Comparison of ENCODE assay signal across 11 mouse cellular contexts in the genomic region with DNA sequence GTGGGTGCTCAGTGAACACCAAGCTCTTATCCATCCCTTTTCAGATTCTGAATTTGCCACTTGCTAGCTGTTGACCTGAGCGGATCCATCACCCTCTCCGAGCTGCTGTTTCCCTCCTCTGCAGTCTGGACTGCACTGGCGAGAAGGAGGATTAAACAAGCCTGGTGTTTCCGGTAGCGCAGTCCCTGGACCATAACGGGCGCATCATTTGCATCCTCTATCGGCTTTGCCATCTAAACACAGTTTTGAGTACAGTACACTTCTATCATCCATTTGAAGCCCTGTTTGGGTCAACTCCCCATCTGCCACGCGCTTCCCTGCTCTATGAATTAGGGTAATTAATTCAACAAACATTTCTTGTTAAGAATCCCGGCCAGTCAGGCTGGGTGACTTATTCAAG. TPM values are rescaled to one million over a fixed set of nuclear protein-coding genes. Genes with fewer than 3 reads are reported as not detected.
DNase-seq lines count a peak whose midpoint lies in the region; ATAC-seq and TF ChIP-seq lines count a peak whose summit lies in the region.
"Had no signal": no experiment of that assay in that cellular context is flagged by ENCODE, and none has a peak within 500 bp of the region (broad histone marks: within the 10 kb centered on the region; RNA-seq: fewer than 3 reads in every experiment).

No protein-coding gene starts in this region.

- no peak for ATAC-seq in stomach, embryonic 14.5 days (ENCODE audit: insufficient number of reproducible peaks, insufficient read depth, low FRiP score, low read depth)
- no peak for ATAC-seq in stomach, postnatal 0 days (ENCODE audit: low FRiP score, low TSS enrichment)
- ATAC-seq in forebrain, embryonic 13.5 days, result no peak
- ATAC-seq in limb, embryonic 15.5 days (ENCODE audit: insufficient number of reproducible peaks, low FRiP score, low TSS enrichment, low read depth), result no peak
- ATAC-seq: Patski had no signal

- WGBS in stomach, embryonic 14.5 days, result 5% methylated on average over 11 of the region's 11 CpGs
- 3% methylated on average over 11 of the region's 11 CpGs for WGBS in stomach, postnatal 0 days
- 1% methylated on average over 11 of the region's 11 CpGs for WGBS in forebrain, embryonic 13.5 days
- WGBS in limb, embryonic 15.5 days, result 12% methylated on average over 11 of the region's 11 CpGs

- H3K4me3 ChIP-seq in stomach, embryonic 14.5 days (ENCODE audit: low read depth, low read length), result peak overlapping the region; percentile 23; the same call in 1 of the 2 replicates
- H3K4me3 ChIP-seq in stomach, postnatal 0 days (ENCODE audit: low read depth, low read length), result no peak overlapping the region
- peak overlapping the region; percentile 38 for H3K4me3 ChIP-seq in forebrain, embryonic 13.5 days
- peak overlapping the region; percentile 36 for H3K4me3 ChIP-seq in limb, embryonic 15.5 days

- no peak for DNase-seq in stomach, postnatal 0 days (ENCODE audit: low spot score)
- no peak for DNase-seq in thymus, postnatal 14 days
- DNase-seq in cerebellum, postnatal 14 days, result no peak
- no peak for DNase-seq in cerebellum, adult 18-20 months
- DNase-seq: thymus, adult 2 months had no signal

- no peak for TF ChIP-seq CTCF in stomach, postnatal 0 days (IDR thresholded peaks at IDR 0.05; ENCODE audit: low read depth)

- peak overlapping the region; percentile 50; the same call in 1 of the 2 replicates for H3K4me2 ChIP-seq in stomach, embryonic 14.5 days (replicated peaks; ENCODE audit: low read depth, low read length)
- no peak overlapping the region for H3K4me2 ChIP-seq in stomach, postnatal 0 days (replicated peaks; ENCODE audit: low read depth)
- peak overlapping the region; percentile 66 for H3K4me2 ChIP-seq in forebrain, embryonic 13.5 days
- peak overlapping the region; percentile 58; the same call in 1 of the 2 replicates for H3K4me2 ChIP-seq in limb, embryonic 15.5 days

- no peak for TF ChIP-seq EP300 in stomach, postnatal 0 days (optimal IDR thresholded peaks at IDR 0.05)

- H3K27ac ChIP-seq in stomach, embryonic 14.5 days (ENCODE audit: low read length), result no peak overlapping the region
- H3K27ac ChIP-seq in stomach, postnatal 0 days (replicated peaks), result no peak overlapping the region
- H3K27ac ChIP-seq in forebrain, embryonic 13.5 days, result no peak overlapping the region
- 0 out of 2 replicates have a peak overlapping the region, but pooled peaks have one; percentile 17 for H3K27ac ChIP-seq in limb, embryonic 15.5 days
- H3K27ac ChIP-seq: lung, embryonic 15.5 days had no signal

- H3K9me3 ChIP-seq in stomach, embryonic 14.5 days (ENCODE audit: control insufficient read depth, low read depth, low read length), result no peaks in the 10 kb centered on the region
- no peaks in the 10 kb centered on the region for H3K9me3 ChIP-seq in stomach, postnatal 0 days (ENCODE audit: control insufficient read depth, low read length)
- H3K9me3 ChIP-seq in forebrain, embryonic 13.5 days (replicated peaks), result no peaks in the 10 kb centered on the region
- no peaks in the 10 kb centered on the region for H3K9me3 ChIP-seq in limb, embryonic 15.5 days
- H3K9me3 ChIP-seq: lung, embryonic 15.5 days had no signal

- H3K4me1 ChIP-seq in stomach, embryonic 14.5 days (ENCODE audit: control insufficient read depth, insufficient read depth, low read length), result peaks cover 9% of the 10 kb centered on the region
- H3K4me1 ChIP-seq in stomach, postnatal 0 days (replicated peaks; ENCODE audit: control insufficient read depth, insufficient read depth), result no peaks in the 10 kb centered on the region
- peaks cover 28% of the 10 kb centered on the region for H3K4me1 ChIP-seq in forebrain, embryonic 13.5 days
- H3K4me1 ChIP-seq in limb, embryonic 15.5 days, result peaks cover 28% of the 10 kb centered on the region

- H3K36me3 ChIP-seq in stomach, embryonic 14.5 days (ENCODE audit: control insufficient read depth, insufficient read depth, low read length), result no peaks in the 10 kb centered on the region
- H3K36me3 ChIP-seq in stomach, postnatal 0 days (ENCODE audit: control insufficient read depth, insufficient read depth, low read length), result no peaks in the 10 kb centered on the region
- no peaks in the 10 kb centered on the region for H3K36me3 ChIP-seq in forebrain, embryonic 13.5 days (ENCODE audit: poor library complexity, severe bottlenecking)
- no peaks in the 10 kb centered on the region for H3K36me3 ChIP-seq in limb, embryonic 15.5 days
- H3K36me3 ChIP-seq: lung, embryonic 15.5 days had no signal

- H3K9ac ChIP-seq in stomach, embryonic 14.5 days (replicated peaks; ENCODE audit: low read depth, low read length), result no peak overlapping the region
- H3K9ac ChIP-seq in stomach, postnatal 0 days (ENCODE audit: low read length), result no peak overlapping the region
- H3K9ac ChIP-seq in forebrain, embryonic 13.5 days, result no peak overlapping the region
- no peak overlapping the region for H3K9ac ChIP-seq in limb, embryonic 15.5 days
- H3K9ac ChIP-seq: lung, embryonic 15.5 days had no signal

- peaks cover 47% of the 10 kb centered on the region for H3K27me3 ChIP-seq in stomach, embryonic 14.5 days (ENCODE audit: control insufficient read depth, insufficient read depth, low read length)
- H3K27me3 ChIP-seq in stomach, postnatal 0 days (ENCODE audit: control insufficient read depth, insufficient read depth, low read length), result peaks cover 20% of the 10 kb centered on the region; the same call in 1 of the 2 replicates
- H3K27me3 ChIP-seq in forebrain, embryonic 13.5 days, result peaks cover 76% of the 10 kb centered on the region
- peaks cover 69% of the 10 kb centered on the region for H3K27me3 ChIP-seq in limb, embryonic 15.5 days
- H3K27me3 ChIP-seq: Patski had no signal

RNA-seq across cellular contexts. Expression of gene Kcns1, which starts 0.6 kb away (rescaled TPM):
- polyA plus RNA-seq in stomach, embryonic 14.5 days (2014; fragmentation: Nextera tagmentation; extraction: Ambion mirVana), result 0.14 and 0.15 TPM in 2 replicates
- polyA plus RNA-seq in stomach, postnatal 0 days (2015; fragmentation: Nextera tagmentation; extraction: Ambion mirVana), result 0.19 and 0.23 TPM in 2 replicates
- 0.14 TPM in 1 of 2 replicates, not detected in the other for polyA plus RNA-seq in forebrain, embryonic 13.5 days (2015; fragmentation: Nextera tagmentation; extraction: Ambion mirVana)
- polyA plus RNA-seq in limb, embryonic 15.5 days (2015; fragmentation: Nextera tagmentation; extraction: Ambion mirVana), result 2.0 and 3.6 TPM in 2 replicates
- polyA plus RNA-seq: kidney, embryonic 14.5 days; lung, embryonic 15.5 days; Patski had no signal

RNA-seq across cellular contexts. Expression of gene Wfdc5, which starts 12.2 kb away (rescaled TPM):
- not detected in 2 replicates for polyA plus RNA-seq in stomach, embryonic 14.5 days (2014; fragmentation: Nextera tagmentation; extraction: Ambion mirVana)
- 63.2 and 68.6 TPM in 2 replicates for polyA plus RNA-seq in stomach, postnatal 0 days (2015; fragmentation: Nextera tagmentation; extraction: Ambion mirVana)
- not detected in 2 replicates for polyA plus RNA-seq in forebrain, embryonic 13.5 days (2015; fragmentation: Nextera tagmentation; extraction: Ambion mirVana)
- 9.1 and 10.3 TPM in 2 replicates for polyA plus RNA-seq in limb, embryonic 15.5 days (2015; fragmentation: Nextera tagmentation; extraction: Ambion mirVana)
- polyA plus RNA-seq: kidney, embryonic 14.5 days; lung, embryonic 15.5 days had no signal

RNA-seq across cellular contexts. Expression of gene Wfdc12, which starts 20.1 kb away (rescaled TPM):
- not detected in 2 replicates for polyA plus RNA-seq in stomach, embryonic 14.5 days (2014; fragmentation: Nextera tagmentation; extraction: Ambion mirVana)
- 2.4 and 2.5 TPM in 2 replicates for polyA plus RNA-seq in stomach, postnatal 0 days (2015; fragmentation: Nextera tagmentation; extraction: Ambion mirVana)
- not detected in 2 replicates for polyA plus RNA-seq in forebrain, embryonic 13.5 days (2015; fragmentation: Nextera tagmentation; extraction: Ambion mirVana)
- 0.40 TPM in 1 of 2 replicates, not detected in the other for polyA plus RNA-seq in limb, embryonic 15.5 days (2015; fragmentation: Nextera tagmentation; extraction: Ambion mirVana)
- polyA plus RNA-seq: kidney, embryonic 14.5 days; lung, embryonic 15.5 days; Patski had no signal

RNA-seq across cellular contexts. Expression of gene Wfdc15a, which starts 29.6 kb away (rescaled TPM):
- not detected in 2 replicates for polyA plus RNA-seq in stomach, embryonic 14.5 days (2014; fragmentation: Nextera tagmentation; extraction: Ambion mirVana)
- polyA plus RNA-seq in stomach, postnatal 0 days (2015; fragmentation: Nextera tagmentation; extraction: Ambion mirVana), result 0.23 and 0.29 TPM in 2 replicates
- not detected in 2 replicates for polyA plus RNA-seq in forebrain, embryonic 13.5 days (2015; fragmentation: Nextera tagmentation; extraction: Ambion mirVana)
- not detected in 2 replicates for polyA plus RNA-seq in limb, embryonic 15.5 days (2015; fragmentation: Nextera tagmentation; extraction: Ambion mirVana)
- polyA plus RNA-seq: kidney, embryonic 14.5 days; lung, embryonic 15.5 days; Patski; thymus, adult 2 months had no signal

RNA-seq across cellular contexts. Expression of gene Wfdc15b, which starts 51.1 kb away (rescaled TPM):
- polyA plus RNA-seq in stomach, embryonic 14.5 days (2014; fragmentation: Nextera tagmentation; extraction: Ambion mirVana), result 13.2 and 23.6 TPM in 2 replicates
- polyA plus RNA-seq in stomach, postnatal 0 days (2015; fragmentation: Nextera tagmentation; extraction: Ambion mirVana), result 16.2 and 20.4 TPM in 2 replicates
- not detected in 2 replicates for polyA plus RNA-seq in forebrain, embryonic 13.5 days (2015; fragmentation: Nextera tagmentation; extraction: Ambion mirVana)
- not detected in 2 replicates for polyA plus RNA-seq in limb, embryonic 15.5 days (2015; fragmentation: Nextera tagmentation; extraction: Ambion mirVana)
- polyA plus RNA-seq: Patski; thymus, adult 2 months had no signal

Comparison
In these comparisons a context has a peak if more than half of its experiments do, and no peak if none do; other contexts are left out.
1. RNA of gene Wfdc5, which starts 12.2 kb away (polyA plus RNA-seq): 63.2 to 68.6 TPM in stomach, postnatal 0 days and 9.1 to 10.3 TPM in limb, embryonic 15.5 days; not detected in stomach, embryonic 14.5 days and not detected in forebrain, embryonic 13.5 days; every median in the first group is over 10 times any median in the second.